Mouse (Mus musculus): ENCODE measurements around the gene Akp3.

Gene Akp3

DNA sequence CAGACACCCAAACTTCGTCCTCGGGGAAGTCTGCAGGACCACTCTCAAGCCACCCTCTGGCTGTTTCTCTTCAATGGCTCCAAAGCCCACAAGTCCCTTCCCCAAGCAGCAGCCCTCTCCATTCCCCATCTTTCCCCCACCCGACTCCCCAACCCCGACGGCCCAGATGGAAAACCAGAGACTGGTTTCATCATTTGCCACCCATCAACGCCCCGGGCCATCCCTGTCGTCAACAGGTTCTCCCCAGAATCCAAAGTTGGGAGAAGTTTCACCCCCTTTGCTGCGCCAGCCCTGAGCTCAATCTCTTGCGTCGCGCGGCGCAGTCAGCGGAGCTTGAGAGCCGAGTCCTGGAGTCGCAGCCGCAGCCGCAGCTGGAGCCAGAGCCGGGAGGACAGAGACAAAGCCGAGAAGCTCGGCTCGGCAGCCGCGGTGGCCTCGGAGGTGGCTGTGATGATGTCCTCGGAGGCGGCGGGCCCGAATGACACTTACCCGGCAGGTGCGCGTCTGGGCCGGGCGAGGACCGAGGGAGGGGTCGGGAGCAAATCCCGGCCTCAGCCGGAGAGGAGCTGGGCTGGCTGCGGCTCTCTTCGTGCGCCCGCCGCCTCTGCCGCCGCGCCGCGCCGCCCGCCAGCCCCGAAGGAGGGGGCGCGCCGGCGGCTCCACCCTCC lies 30.9 kb downstream of the Akp3 start:
- no peak for DNase-seq

DNA sequence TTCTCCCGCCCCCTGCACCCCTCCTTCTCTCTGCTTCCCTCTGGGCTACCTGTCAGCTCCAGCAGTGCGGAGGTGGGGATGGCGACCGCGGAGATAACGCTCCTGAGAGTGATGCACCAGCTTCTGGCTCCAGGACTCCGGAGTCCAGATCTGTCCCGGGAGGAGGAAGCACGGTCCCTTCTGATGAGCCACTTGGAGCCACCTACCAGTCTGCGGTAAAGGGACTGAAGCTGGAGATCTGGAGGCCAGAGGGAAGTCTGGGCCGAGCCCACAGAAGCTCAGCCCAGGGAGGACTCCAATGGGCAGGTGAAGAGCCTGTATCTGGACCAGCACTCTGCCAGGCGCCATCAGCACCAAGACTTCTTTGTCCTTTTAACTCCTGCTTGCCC lies 31.4 kb downstream of the Akp3 start, which contains the start of gene Ecel1:
Gene Ecel1 (minus strand): TSS at position 323 of the 389 bp plus-strand sequence.
- no peak for DNase-seq

DNA sequence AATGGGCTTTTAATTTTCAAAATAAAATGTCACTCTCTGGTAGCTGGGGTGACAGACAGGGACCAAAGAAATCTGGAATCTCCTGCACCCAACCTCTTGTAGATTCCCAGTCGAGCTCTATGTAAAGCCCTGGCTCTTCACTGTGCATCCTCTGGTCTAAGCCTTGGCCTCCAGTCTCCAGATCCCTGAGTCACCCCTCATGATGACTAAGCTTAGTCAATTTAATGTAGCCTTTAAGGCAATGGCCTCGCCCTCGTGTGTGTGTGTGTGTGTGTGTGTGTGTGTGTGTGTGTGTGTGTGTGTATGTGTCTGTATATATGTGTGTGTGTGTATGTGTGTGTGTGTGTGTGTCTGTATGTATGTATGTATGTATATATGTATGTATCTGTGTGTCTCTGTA lies 34.6 kb downstream of the Akp3 start:
- no peak for DNase-seq

DNA sequence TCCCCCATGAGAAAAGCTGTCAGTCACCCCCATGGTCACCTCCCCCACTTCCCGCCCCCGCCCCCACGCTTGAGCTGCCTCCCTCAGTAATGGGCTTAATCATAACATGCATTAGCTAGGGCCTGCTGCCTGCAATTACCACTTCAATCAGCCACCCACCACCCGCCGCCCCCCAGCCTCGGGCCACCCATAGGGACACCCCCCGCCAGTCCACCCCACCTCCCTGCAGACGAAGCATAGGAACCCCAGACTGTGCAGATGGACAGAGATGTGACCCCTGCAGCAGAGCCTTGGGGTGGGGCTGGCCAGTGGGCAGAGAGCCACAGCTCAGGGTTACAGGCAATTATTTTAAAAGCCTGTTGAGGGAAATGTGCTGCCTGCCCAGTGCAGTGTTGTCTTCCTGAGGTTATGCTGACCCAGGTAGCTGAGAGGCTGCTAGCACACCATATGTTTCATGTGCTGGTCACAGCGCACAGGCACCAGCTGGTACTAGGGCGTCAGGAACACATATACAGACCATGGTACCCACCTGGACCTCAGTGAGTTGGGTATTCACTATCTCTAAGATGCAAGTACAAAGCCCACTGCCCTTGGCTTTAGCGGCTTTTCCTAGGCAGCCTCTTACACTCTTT lies 39.5 kb downstream of the Akp3 start:
- DNase-seq, result no peak

DNA sequence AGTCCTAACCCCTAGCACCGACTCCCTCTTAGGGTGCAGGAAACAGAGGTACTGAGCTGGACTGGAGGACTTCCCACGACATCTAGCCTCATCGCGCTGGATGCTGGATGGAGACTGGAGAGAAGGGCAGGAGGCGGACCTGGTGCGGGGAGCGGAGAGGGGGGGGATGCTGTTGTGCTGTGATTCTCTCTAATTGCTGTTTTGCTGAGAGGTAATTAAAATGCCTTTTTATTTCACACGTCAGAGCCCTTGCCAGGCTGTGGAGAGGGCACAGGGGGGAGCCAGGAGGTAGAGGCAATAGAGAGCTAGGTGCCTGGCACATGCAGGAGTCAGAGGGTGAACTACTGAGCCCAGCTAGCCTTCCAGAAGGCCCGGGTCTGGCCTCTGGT lies 40.0 kb downstream of the Akp3 start:
- no peak for DNase-seq

DNA sequence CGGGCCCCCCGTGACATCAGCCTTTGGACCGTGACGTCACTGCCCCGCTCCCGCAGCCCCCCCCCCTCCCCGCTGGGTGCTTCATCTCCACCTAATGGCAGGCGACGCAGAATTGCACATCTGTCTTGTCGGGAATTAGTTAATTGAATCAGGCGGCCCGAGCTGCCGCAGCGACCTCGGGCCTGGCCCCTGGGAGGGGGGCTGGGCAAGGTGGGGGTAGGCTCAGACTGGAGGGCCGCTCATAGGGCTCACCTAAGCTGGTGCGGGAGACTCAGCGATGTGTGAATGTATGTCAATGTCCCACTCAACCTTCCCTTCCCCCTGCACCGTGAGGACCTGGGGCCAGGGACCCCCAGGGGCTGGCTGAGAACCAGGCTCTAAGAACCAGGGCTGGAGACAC lies 45.7 kb downstream of the Akp3 start:
- no peak for DNase-seq

DNA sequence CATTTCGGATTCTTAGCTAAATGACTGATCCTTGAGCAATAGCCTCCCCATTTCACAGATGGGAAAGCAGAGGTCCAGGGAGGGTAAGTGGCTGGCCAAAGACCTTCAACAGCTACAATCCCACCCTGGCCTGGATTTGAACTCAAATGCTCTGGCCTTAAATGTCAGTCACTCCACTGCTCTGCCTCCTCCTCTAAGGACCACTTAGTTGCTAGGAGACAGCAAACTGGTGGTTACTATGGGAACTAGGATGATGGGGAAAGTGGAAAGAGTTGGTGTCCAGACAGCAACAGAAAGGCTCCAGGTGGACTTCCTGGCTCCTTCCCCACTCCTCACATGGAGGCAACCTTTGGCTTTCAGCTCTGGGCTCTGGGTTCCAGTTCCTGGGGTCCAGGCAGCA lies 46.5 kb downstream of the Akp3 start:
- DNase-seq, result no peak

DNA sequence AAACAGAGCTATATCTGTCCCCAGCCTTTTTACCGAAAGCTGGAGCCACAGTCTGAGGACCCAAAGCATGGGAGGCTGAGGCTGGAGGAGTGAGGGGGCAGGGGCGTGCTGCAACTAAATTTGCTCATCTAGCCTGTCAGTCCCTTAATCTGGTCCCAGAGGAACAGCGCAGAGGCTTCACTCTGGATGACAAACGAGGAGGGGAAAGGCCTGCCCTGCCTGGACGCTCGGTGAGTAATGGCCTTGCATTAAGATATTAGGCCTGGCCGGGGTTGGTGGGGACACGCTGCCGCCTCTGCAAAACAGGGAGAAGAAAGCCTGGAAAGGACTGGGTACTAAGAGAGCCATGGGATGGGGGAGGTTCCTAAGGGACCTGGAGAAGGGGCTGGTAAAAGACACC lies 47.5 kb downstream of the Akp3 start:
- DNase-seq, result no peak

DNA sequence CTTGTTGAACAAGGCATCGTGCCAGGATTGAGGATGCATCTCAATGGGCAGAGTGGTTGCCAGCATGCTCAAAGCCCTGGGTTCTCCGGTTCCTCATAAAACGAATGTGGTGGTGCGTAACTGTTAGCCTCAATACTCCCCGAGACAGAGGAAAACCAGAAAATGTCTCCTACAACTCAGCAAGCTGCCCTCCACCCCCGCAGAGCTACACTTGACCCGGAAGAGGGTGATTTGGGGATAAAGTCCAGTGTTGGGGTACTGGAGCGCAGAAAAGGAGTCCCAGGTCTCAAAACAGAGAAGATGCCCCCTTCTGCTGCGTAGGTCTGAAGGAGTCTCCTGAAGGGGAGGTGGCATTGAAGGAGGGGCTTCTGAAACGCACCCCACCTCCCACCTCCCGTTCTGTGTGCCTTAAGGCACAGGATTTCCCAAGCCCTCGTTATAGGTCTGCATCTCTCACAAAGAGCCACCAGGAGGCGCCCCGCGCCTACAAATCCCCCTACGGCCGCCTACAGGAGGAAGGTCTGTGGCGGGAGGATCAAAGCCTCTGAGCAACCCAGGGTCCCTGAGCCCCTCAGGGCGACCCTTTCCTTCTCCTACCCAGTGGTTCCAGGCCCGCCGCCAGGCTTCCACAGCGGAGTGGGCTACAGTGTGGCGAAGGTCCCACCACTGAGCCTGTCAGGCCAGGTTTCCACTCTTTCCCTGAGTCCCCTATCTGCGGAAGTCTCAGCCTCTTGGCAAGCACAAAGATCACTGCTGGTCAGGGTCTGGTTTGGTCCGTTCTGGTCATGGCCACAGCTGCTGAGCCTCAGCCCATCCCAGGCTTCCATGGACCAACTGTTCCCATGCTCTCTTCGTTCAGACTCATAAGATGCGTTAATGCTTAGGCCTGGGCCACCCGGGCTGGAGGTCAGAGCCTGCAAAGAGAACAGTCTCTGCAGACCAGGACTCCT lies 49.5 kb downstream of the Akp3 start:
- peak; percentile 73 for DNase-seq

DNA sequence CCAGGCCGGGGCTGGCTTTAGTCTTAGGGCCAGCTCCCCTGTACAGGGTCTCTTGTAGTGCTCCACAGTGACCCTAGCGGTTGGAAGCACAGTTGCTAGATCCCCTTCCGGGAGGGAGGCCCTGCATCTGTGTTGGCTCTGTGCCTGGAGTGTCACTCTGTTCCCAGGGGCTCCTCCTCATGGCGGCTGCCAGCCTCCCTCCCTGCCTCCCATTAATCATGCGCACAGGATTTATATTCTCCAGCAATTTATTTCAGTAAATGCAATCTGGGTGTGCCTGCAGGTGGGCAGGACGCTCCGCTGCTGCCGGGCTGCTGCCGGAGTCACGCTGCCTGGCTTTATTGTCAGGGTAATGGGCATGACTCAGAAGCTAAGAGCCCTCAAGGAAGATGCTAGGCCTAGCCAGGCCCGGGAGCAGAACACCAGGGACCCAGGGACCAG lies 51.1 kb downstream of the Akp3 start:
- DNase-seq, result no peak

Measured in kidney, adult 9 months (tissue).